Mouse (Mus musculus) duodenum, adult 2 months (tissue): ENCODE results near the gene Casc1. TPM values are rescaled to one million over a fixed set of nuclear protein-coding genes. Genes with fewer than 3 reads are reported as not detected.

Experiments
- polyA plus RNA-seq: library from polyadenylated mRNA; depleted of rRNA; stranded (reverse); fragments of >200 nt; gene quantifications from 2 replicates; pipeline ENCODE4 v1.2.3, GENCODE M21; 2012; ENCODE audit warnings: low replicate concordance; rRNA removed

The Casc1 gene
- 0.08 and 0.12 TPM in 2 replicates for polyA plus RNA-seq

GRCm38 (mm10) chr6:145210816-145211338 is at the start of gene Casc1, which contains the start of gene Etfrf1:
Gene Casc1, minus strand, starts transcription at chr6:145211005.
Gene Etfrf1, plus strand, starts transcription at chr6:145211134.

GRCm38 (mm10) chr6:145250185-145250791 is 39.5 kb upstream of the Casc1 start, which contains the start of gene Kras:
Gene Kras, minus strand, starts transcription at chr6:145250239.

Other genes starting within 250 kb of the Casc1 start
- 0.23 and 0.28 TPM in 2 replicates for gene Bcat1, start 134.8 kb downstream of the Casc1 start, polyA plus RNA-seq
- 10.9 and 12.6 TPM in 2 replicates for gene Lrmp, start 95.4 kb downstream of the Casc1 start, polyA plus RNA-seq
- 1.2 and 3.0 TPM in 2 replicates for gene Etfrf1, start 129 bp upstream of the Casc1 start, polyA plus RNA-seq
- 7.5 and 15.4 TPM in 2 replicates for gene Kras, start 39.2 kb upstream of the Casc1 start, polyA plus RNA-seq